Mouse (Mus musculus) thymus, adult 2 months (tissue): ENCODE measurements around the gene Eya2.

Source experiments
- CTCF ChIP-seq: fragments of 200-500 bp; IDR thresholded peaks from 2 replicates; pipeline ENCODE4 v1.5.1; 2012; ENCODE audit warnings: mild to moderate bottlenecking, control low read depth, low read length, moderate library complexity, borderline replicate concordance; ENCODE audit not compliant: control insufficient read depth, poor library complexity, insufficient read depth; ENCODE audit errors: extremely low read depth
- POLR2A ChIP-seq: fragments of 200-500 bp; IDR thresholded peaks from 2 replicates; pipeline ENCODE4 v1.6.1; 2012; ENCODE audit warnings: mild to moderate bottlenecking, low read length, control low read depth, moderate library complexity; ENCODE audit not compliant: control insufficient read depth, poor library complexity, insufficient read depth; ENCODE audit errors: extremely low read depth

- no peak for TF ChIP-seq POLR2A
- TF ChIP-seq CTCF = no peak
Observed at GRCm38 (mm10) chr2:165593763-165594162, 1.1 kb upstream of the Eya2 start.
